32 mouse cellular contexts compared by ENCODE assay signal in genomic region chr6:115815041-115815440, GRCm38 (mm10). TPM values are rescaled to one million over a fixed set of nuclear protein-coding genes. Genes with fewer than 3 reads are reported as not detected.
"Had no signal": no experiment of that assay in that cellular context is flagged by ENCODE, and none has a peak within 500 bp of the region (broad histone marks: within the 10 kb centered on the region; RNA-seq: fewer than 3 reads in every experiment).

No protein-coding gene starts in this region.

- H3K27ac ChIP-seq: limb, embryonic 10.5 days; limb, embryonic 12.5 days; limb, embryonic 13.5 days; limb, embryonic 15.5 days; liver, embryonic 14.5 days; lung, embryonic 15.5 days; macrophage; midbrain, embryonic 12.5 days; midbrain, embryonic 13.5 days; midbrain, embryonic 15.5 days; neural tube, embryonic 12.5 days had no signal

- H3K4me3 ChIP-seq: limb, embryonic 10.5 days; limb, embryonic 12.5 days; limb, embryonic 13.5 days; limb, embryonic 15.5 days; liver, embryonic 12.5 days; liver, embryonic 13.5 days; liver, embryonic 15.5 days; lung, embryonic 15.5 days; midbrain, embryonic 10.5 days; midbrain, embryonic 12.5 days; midbrain, embryonic 13.5 days; midbrain, embryonic 15.5 days; myocyte; neural tube, embryonic 12.5 days had no signal

- DNase-seq: left cerebral cortex, postnatal 4 days; liver; liver, embryonic 13.5 days; liver, postnatal 0 days; lung, adult 18-20 months; lung, adult 2 months; lung, embryonic 14.5 days; lung, postnatal 10 days; lung, postnatal 14 days; lung, postnatal 36 days; lung, postnatal 4 days; midbrain, embryonic 14.5 days had no signal

- H3K9me3 ChIP-seq: limb, embryonic 10.5 days; limb, embryonic 12.5 days; limb, embryonic 13.5 days; limb, embryonic 15.5 days; liver, embryonic 12.5 days; liver, embryonic 13.5 days; liver, embryonic 15.5 days; lung, embryonic 15.5 days; megakaryocyte, embryonic 14.5 days; midbrain, embryonic 10.5 days; midbrain, embryonic 12.5 days; midbrain, embryonic 13.5 days; midbrain, embryonic 15.5 days; neural tube, embryonic 12.5 days had no signal

- H3K9ac ChIP-seq: limb, embryonic 12.5 days; limb, embryonic 15.5 days; liver, embryonic 14.5 days; liver, embryonic 15.5 days; liver, postnatal 0 days; lung, embryonic 14.5 days; lung, embryonic 15.5 days; midbrain, embryonic 12.5 days; midbrain, embryonic 15.5 days; neural tube, embryonic 12.5 days had no signal

- H3K4me1 ChIP-seq: limb, embryonic 15.5 days; lung, embryonic 15.5 days; midbrain, embryonic 12.5 days; midbrain, embryonic 15.5 days; neural tube, embryonic 12.5 days had no signal

- ATAC-seq: lung, postnatal 0 days; midbrain, embryonic 13.5 days; midbrain, embryonic 15.5 days; midbrain, embryonic 16.5 days had no signal

- H3K36me3 ChIP-seq: limb, embryonic 10.5 days; limb, embryonic 12.5 days; limb, embryonic 13.5 days; limb, embryonic 15.5 days; liver, embryonic 12.5 days; liver, embryonic 13.5 days; liver, embryonic 15.5 days; lung, embryonic 15.5 days; midbrain, embryonic 10.5 days; midbrain, embryonic 12.5 days; midbrain, embryonic 13.5 days; midbrain, embryonic 15.5 days; neural tube, embryonic 12.5 days had no signal

- H3K27me3 ChIP-seq: limb, embryonic 12.5 days; limb, embryonic 13.5 days; limb, embryonic 15.5 days; liver, embryonic 12.5 days; liver, embryonic 13.5 days; liver, embryonic 15.5 days; lung, embryonic 15.5 days; megakaryocyte, embryonic 14.5 days; midbrain, embryonic 12.5 days; midbrain, embryonic 13.5 days; midbrain, embryonic 15.5 days; neural tube, embryonic 12.5 days had no signal

- H3K4me2 ChIP-seq: limb, embryonic 12.5 days; limb, embryonic 13.5 days; limb, embryonic 15.5 days; lung, embryonic 14.5 days; lung, embryonic 15.5 days; midbrain, embryonic 11.5 days; midbrain, embryonic 12.5 days; midbrain, embryonic 13.5 days; midbrain, embryonic 15.5 days; neural tube, embryonic 12.5 days had no signal

RNA-seq across cellular contexts. Expression of gene Efcab12, which starts 23.2 kb away (rescaled TPM):
- total RNA-seq: monocyte, adult 5-6 weeks had no signal
- polyA plus RNA-seq: liver, postnatal 0 days; myocyte had no signal
